Mouse (Mus musculus): Measurements from ENCODE around the gene Dop1b.

GRCm38 (mm10) chr16:93728676-93729075 is 17.0 kb downstream of the Dop1b start:
- TF ChIP-seq CTCF (conservative IDR thresholded peaks at IDR 0.05; ENCODE audit: low read length) (no peak), POU5F1 (IDR thresholded peaks at IDR 0.05; ENCODE audit: borderline replicate concordance, low read length) (no peak), NANOG (IDR thresholded peaks at IDR 0.05; ENCODE audit: borderline replicate concordance, low read length) (no peak)

All from E14TG2a.4 (cell line).